Mouse (Mus musculus): ENCODE results near the gene Leng9. TPM values are rescaled to one million over a fixed set of nuclear protein-coding genes. Genes with fewer than 3 reads are reported as not detected.
A peak's percentile ranks its signal among the peaks of the same experiment; 100 is the strongest.

Leng9 gene
- total RNA-seq, 2 experiments from 2014 or later = 1.4 to 2.9 TPM

DNA sequence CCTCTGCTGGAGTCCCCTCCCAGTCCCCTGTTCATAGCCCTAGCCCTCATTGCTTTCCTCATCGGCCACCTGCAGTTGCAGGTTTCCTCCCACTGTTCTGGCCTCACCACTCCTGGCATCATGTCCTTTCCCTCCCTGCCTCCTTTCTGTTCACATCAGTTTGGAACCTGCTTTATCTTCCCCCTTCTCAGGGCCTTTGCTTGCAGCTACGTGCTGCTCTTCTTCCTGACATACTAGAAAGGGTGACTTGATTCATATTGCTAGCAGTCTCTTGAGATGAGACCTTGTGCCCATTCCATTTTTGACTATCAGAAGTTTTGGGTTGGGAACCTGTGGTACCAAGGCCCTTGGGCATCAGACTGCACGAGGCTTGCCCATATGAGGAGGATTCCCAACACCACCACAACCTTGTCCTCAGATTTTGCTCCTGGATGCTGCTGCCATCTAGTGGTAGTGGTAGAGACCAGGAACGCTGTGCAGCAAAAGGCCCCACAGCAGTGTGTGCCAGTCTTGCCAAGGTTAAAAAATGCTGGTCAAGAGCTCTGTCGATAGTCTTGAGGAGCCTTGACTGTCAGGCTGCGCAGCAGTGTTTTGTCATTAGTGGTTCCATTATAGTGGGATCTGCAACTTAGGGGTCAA is 4.5 kb downstream of the Leng9 start:
- ATAC-seq (replicated peaks; ENCODE audit: low FRiP score, poor library complexity, severe bottlenecking) = no peak

- ATAC-seq (replicated peaks; ENCODE audit: low FRiP score, poor library complexity, severe bottlenecking) = no peak
Measured at GRCm38 (mm10) chr7:4144766-4145551, 5.2 kb downstream of the Leng9 start.

DNA sequence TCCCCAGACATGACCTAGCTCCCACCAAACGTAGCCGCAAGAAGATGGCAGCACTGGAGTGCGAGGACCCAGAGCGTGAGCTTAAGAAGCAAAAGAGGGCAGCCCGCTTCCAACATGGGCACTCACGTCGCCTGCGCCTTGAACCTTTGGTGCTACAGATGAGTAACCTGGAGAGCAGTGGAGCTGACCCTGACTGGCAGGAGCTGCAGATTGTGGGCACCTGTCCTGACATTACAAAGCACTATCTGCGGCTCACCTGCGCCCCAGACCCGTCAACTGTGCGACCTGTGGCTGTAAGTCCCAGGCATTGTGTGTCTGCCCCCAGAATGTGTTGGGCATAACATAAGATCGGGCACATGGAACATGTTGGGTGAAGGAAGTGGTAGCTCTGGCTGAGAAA is 6.1 kb downstream of the Leng9 start:
- ATAC-seq (replicated peaks; ENCODE audit: low FRiP score, poor library complexity, severe bottlenecking) = no peak

- no peak for ATAC-seq (replicated peaks; ENCODE audit: low FRiP score, poor library complexity, severe bottlenecking)
Measured at GRCm38 (mm10) chr7:4143506-4143905, 6.7 kb downstream of the Leng9 start.

- no peak for ATAC-seq (replicated peaks; ENCODE audit: low FRiP score, poor library complexity, severe bottlenecking)
Measured at GRCm38 (mm10) chr7:4142796-4143445, 7.3 kb downstream of the Leng9 start.

DNA sequence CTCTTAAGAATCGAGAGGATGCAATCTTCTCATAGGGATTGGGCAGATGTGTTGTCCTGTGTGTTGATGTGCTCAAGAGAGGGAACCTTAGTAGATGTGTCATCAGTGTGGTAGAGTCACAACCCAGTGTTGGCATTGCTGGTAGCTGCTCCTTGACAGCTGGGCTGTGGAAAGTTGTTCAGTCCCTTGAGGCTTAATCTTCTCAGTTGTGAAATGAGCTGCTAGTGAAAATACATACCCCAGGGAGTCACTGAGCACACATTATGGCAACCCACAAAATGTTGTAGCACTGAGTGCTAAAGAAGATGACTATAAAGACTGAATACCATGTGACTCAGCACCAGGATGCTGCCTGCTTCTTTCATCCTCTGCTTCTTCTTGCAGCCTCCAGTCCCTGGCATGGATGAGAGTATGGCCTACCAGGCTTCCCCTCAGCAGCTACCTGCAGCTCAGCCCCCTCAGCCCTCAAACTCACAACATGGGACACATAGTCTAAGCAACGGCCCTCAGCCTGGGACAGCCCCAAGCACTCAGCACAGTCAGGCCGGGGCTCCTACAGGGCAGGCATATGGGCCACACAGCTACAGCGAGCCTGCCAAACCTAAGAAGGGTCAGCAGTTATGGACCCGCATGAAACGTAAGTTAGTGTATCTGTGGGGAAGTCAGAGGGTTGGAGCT is 8.4 kb downstream of the Leng9 start:
- ATAC-seq (replicated peaks; ENCODE audit: low FRiP score, poor library complexity, severe bottlenecking) = no peak

GRCm38 (mm10) chr7:4139391-4139790 is 10.8 kb downstream of the Leng9 start:
- ATAC-seq (replicated peaks; ENCODE audit: low FRiP score, poor library complexity, severe bottlenecking) = no peak

- ATAC-seq (replicated peaks; ENCODE audit: low FRiP score, poor library complexity, severe bottlenecking) = no peak
Measured at GRCm38 (mm10) chr7:4138671-4139070, 11.5 kb downstream of the Leng9 start.

GRCm38 (mm10) chr7:4138181-4138580 is 12.0 kb downstream of the Leng9 start:
- no peak for ATAC-seq (replicated peaks; ENCODE audit: low FRiP score, poor library complexity, severe bottlenecking)

GRCm38 (mm10) chr7:4137746-4138145 is 12.4 kb downstream of the Leng9 start:
- ATAC-seq (replicated peaks; ENCODE audit: low FRiP score, poor library complexity, severe bottlenecking) = no peak

DNA sequence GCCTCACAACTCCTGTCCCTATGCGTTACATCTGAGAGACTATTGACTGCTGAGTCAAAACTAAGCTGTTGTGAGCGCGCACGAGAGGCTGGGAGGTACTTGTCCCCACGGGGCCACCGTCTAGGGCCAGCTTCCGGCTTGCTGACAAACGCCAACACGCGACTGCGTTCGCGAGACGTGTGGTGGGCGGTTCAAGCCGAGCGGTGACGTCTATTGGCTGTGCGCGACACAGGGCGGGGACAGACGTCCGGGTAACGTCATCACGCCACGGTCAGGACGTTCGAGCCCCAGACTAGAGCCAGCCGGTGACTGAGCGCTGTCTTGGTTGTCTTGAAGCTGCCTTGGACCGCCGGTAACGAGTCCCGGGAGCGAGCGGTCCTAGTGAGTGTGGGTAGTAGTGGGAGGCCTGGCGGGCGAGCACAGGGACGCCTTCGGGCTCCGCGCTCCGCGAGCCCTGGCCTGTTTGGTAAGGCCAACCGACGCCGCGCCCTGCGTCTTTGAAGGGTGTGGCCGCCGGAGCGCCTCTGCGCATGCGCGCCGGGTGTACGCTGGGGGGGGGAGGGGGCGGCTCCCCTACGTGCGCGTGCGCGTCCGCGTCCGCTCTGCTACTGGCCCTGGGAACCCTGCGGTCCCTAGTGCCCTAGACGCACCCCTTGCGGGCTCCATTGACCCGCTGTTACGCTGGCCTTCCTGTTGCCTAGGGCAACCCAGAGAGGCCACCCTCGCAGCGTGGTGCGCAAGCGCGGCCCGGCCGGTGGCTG is 13.2 kb downstream of the Leng9 start, which contains the start of gene Leng8:
Gene Leng8 (plus strand): TSS at position 269 of the 761 bp plus-strand sequence.
- peak; percentile 96 for ATAC-seq (replicated peaks; ENCODE audit: low FRiP score, poor library complexity, severe bottlenecking)

- peak; percentile 50 for ATAC-seq (replicated peaks; ENCODE audit: low FRiP score, poor library complexity, severe bottlenecking)
Measured at GRCm38 (mm10) chr7:4136404-4136770, 13.8 kb downstream of the Leng9 start.

DNA sequence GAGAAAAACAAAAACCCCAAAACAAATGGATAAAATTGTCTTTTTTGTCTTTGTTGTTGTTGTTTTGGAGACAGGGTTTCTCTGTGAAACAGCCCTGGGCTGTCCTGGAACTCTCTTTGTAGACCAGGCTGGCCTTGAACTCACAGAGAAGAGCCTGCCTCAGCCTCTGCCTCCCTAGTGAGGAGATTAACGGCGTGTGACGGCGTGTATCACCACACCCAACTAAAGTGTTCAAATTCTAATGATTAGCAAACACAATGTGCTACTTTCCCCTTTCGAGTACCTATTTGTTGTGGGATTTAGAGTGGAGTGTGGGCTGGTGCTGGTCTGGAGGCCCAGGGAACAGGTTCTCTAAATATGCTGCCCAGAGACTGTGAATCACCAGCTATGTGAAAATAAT is 15.3 kb downstream of the Leng9 start:
- ATAC-seq (replicated peaks; ENCODE audit: low FRiP score, poor library complexity, severe bottlenecking) = no peak

DNA sequence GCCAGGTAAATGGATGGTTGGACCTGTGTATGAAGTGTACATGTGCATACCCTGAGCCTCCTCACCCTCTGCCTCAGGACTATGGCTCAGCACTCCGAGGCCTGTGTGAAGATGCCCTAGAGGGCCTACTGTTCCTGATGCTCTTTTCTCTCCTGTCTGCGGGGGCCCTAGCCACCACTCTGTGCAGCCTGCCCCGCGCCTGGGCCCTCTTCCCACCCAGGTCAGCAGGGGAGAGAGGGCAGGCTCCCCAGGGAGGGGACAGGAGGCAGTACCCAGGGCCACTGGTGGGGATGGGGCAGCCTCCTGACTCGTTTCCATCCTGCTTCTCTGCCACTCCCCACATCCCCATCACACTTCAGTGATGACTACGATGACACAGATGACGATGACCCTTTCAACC is 17.2 kb downstream of the Leng9 start:
- no peak for ATAC-seq (replicated peaks; ENCODE audit: low FRiP score, poor library complexity, severe bottlenecking)

- no peak for ATAC-seq (replicated peaks; ENCODE audit: low FRiP score, poor library complexity, severe bottlenecking)
Measured at GRCm38 (mm10) chr7:4132581-4132980, 17.6 kb downstream of the Leng9 start.

GRCm38 (mm10) chr7:4131964-4132363 is 18.2 kb downstream of the Leng9 start:
- no peak for ATAC-seq (replicated peaks; ENCODE audit: low FRiP score, poor library complexity, severe bottlenecking)

GRCm38 (mm10) chr7:4130686-4131452 is 19.3 kb downstream of the Leng9 start:
- peak; percentile 63; the same call in 1 of the 2 replicates for ATAC-seq (replicated peaks; ENCODE audit: low FRiP score, poor library complexity, severe bottlenecking)

GRCm38 (mm10) chr7:4128860-4129259 is 21.3 kb downstream of the Leng9 start:
- no peak for ATAC-seq (replicated peaks; ENCODE audit: low FRiP score, poor library complexity, severe bottlenecking)

DNA sequence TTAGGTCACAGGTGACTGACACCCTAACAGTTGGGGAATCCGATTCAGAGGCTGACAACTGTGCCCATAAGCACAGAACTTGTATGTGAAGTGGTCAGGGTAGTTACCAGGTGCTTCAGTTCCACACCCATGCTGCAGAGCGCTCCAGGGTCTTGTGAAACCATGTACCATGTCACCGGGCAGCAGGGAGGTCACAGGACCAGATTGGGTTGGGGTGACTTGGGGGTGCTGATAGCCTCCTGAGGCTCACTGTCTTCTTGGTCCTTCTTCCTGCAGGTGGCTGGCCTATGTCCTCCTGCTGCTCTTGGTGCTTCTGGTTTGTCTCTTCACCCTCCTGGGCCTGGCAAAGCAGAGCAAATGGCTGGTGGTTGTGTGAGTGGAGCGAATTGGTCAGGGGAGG is 22.3 kb downstream of the Leng9 start:
- ATAC-seq (replicated peaks; ENCODE audit: low FRiP score, poor library complexity, severe bottlenecking) = no peak

Data from erythroid progenitor cell, adult 5-6 weeks (primary cell).